Mouse (Mus musculus): Measurements from ENCODE around the gene Ltv1.

Gene Ltv1

DNA sequence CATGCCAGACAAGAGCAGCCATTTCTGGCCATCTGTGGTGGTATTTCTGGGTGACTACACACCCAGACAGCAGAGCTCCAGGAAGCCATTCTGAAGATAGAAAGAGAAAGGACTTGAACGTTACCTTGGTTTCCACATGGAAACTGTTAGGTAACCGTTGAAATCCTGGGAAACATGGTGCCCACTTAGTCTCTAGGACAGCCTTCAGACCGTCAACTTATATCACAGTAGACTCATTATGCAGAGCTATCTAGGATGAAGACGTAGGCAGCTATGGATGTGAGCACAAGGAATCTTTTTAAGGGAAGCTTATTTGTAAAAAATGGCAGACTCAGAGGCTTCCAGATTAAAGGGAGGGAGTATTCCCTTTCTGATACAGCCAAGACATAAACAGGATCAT lies 59.1 kb downstream of the Ltv1 start:
- DNase-seq (ENCODE audit: low spot score in 2 of 2), result no peak

All from frontal cortex, postnatal 10 days (tissue).